Mouse (Mus musculus): ENCODE measurements around the gene Gm853.

Gm853 gene

GRCm38 (mm10) chr4:130173911-130174311 lies 48.3 kb downstream of the Gm853 start:
- no peaks in the 10 kb centered on the region for H3K36me3 ChIP-seq (ENCODE audit: control insufficient read depth, insufficient read depth, low read length, poor library complexity, severe bottlenecking)
- no peak for DNase-seq (ENCODE audit: low read depth, low spot score)
- H3K27me3 ChIP-seq (ENCODE audit: control insufficient read depth, insufficient read depth, low read length, poor library complexity, severe bottlenecking): no peaks in the 10 kb centered on the region

GRCm38 (mm10) chr4:130173060-130173822 lies 49.0 kb downstream of the Gm853 start:
- H3K36me3 ChIP-seq (ENCODE audit: control insufficient read depth, insufficient read depth, low read length, poor library complexity, severe bottlenecking): no peaks in the 10 kb centered on the region
- no peak for DNase-seq (ENCODE audit: low read depth, low spot score)

GRCm38 (mm10) chr4:130171951-130172765 lies 50.0 kb downstream of the Gm853 start:
- no peak for DNase-seq (ENCODE audit: low read depth, low spot score)
- Histone ChIP-seq H3K27me3 (ENCODE audit: control insufficient read depth, insufficient read depth, low read length, poor library complexity, severe bottlenecking) (no peaks in the 10 kb centered on the region), H3K36me3 (ENCODE audit: control insufficient read depth, insufficient read depth, low read length, poor library complexity, severe bottlenecking) (no peaks in the 10 kb centered on the region)

More at GRCm38 (mm10) chr4:130173060-130173822, 49.0 kb downstream of the Gm853 start:
- no peaks in the 10 kb centered on the region for H3K27me3 ChIP-seq (ENCODE audit: control insufficient read depth, insufficient read depth, low read length, poor library complexity, severe bottlenecking)

- no peak for DNase-seq (ENCODE audit: low read depth, low spot score)
- no peaks in the 10 kb centered on the region for H3K27me3 ChIP-seq (ENCODE audit: control insufficient read depth, insufficient read depth, low read length, poor library complexity, severe bottlenecking)
- no peaks in the 10 kb centered on the region for H3K36me3 ChIP-seq (ENCODE audit: control insufficient read depth, insufficient read depth, low read length, poor library complexity, severe bottlenecking)
Observed at GRCm38 (mm10) chr4:130170362-130170761, 51.8 kb downstream of the Gm853 start.

DNA sequence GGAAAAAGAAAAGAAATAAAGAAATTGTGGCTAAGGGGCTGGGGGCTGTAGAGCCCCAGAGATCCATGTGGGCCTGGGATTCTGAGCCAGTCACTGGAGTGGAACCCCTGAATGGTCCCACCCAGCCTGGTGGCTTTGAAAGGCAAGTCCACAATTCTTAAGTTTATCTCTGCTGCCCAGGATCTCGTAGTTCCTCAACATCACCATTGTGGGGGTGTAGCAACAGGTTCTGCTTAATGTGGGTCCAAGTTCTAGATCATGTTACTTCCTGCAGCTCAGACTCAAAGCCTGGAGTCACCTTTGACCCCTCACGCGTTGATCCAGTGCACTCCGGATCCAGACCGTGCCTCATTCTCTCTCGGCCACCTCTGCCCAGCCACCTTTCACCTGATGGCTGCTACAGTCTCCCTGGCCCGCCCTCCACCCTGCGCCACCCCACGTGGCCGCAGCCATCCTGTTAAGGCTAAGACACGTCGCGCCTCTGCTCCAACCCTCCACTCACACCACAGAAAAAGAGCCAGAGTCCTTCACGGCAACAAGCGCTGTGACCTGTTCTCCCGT lies 52.7 kb downstream of the Gm853 start:
- no peaks in the 10 kb centered on the region for H3K27me3 ChIP-seq (ENCODE audit: control insufficient read depth, insufficient read depth, low read length, poor library complexity, severe bottlenecking)
- no peaks in the 10 kb centered on the region for H3K36me3 ChIP-seq (ENCODE audit: control insufficient read depth, insufficient read depth, low read length, poor library complexity, severe bottlenecking)
- DNase-seq (ENCODE audit: low read depth, low spot score): no peak

DNA sequence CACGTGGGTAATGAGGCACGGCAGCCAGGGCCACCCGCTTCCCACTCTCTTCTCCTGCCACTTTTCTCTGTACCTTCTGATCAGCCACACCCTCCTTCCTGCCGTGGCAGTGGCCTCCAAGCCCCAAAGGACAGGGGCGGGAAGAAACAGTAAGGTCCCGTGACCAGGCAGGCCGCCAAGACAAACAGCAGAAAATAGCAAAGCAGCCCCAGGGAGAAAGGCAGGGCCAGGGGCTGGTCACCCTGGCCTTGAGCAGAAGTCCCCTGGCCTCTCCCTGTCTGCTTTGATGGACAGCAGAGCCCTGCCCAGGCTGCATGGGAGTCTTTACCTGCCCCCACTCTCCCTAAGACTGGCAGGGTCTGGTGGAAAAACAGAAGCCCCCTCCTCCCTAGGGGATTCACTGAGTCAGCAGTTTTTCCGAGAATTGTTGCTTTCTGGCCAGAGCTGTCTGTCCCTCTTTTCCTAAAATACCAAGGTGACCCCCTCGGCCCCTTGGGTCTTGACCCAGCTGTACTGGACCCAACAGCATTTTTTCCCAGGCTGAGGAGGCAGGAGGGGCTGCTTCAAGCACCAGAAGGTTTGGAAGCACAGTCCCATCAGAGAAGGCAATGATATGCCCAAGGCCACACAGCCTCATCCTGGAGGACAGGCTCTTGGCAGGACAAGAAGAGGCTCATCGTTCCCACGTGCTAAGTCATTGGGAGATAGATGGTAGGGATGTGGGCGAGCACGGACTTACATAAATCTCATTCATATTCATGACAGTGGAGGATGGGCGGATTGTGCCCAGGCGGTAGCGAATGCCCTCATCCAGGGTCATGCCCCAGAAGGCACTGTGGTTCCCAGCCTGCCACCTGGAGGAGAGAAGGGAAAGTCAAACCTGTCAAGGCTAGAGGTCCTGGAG lies 53.7 kb downstream of the Gm853 start:
- no peaks in the 10 kb centered on the region for H3K27me3 ChIP-seq (ENCODE audit: control insufficient read depth, insufficient read depth, low read length, poor library complexity, severe bottlenecking)
- DNase-seq (ENCODE audit: low read depth, low spot score): no peak
- H3K36me3 ChIP-seq (ENCODE audit: control insufficient read depth, insufficient read depth, low read length, poor library complexity, severe bottlenecking): no peaks in the 10 kb centered on the region

DNA sequence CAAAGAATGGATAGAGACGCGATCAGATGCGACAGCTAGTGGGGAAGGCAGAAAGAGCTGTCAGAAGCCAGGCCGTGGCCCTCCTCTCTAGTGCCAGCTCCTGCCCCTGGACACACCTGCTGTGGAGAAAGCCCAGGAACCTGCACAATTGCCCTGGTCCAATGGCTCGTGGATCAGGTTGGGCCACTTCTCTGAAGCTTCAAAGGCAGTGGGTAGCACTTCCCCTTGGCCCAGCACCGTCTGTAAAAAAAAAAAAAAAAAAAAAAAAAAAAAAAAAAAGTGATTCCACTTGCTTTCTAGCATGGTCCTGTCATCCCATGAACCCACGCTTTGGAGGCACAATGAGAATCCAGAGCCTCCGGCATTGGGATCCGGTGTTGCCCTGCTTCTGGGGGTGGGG lies 54.4 kb downstream of the Gm853 start:
- H3K36me3 ChIP-seq (ENCODE audit: control insufficient read depth, insufficient read depth, low read length, poor library complexity, severe bottlenecking): no peaks in the 10 kb centered on the region
- no peaks in the 10 kb centered on the region for H3K27me3 ChIP-seq (ENCODE audit: control insufficient read depth, insufficient read depth, low read length, poor library complexity, severe bottlenecking)
- no peak for DNase-seq (ENCODE audit: low read depth, low spot score)

DNA sequence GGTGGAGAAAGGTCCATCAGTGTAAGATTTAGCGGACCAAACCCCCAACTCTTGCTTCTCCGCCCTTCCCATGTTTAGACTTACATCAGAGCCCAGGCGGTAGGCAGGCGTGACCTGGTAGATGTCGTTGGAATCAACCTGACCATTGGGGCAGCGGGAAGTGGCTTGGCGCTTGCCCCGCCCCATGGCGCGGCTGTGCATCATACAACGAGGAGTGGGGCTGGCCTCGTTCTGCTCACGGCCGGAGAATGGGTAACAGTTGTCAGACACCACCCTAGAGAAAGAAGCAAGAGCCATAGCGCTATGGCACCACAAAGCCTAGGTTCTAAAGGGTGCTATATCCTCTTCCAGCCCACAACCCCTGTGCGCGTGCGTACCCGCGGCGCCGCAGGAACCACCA lies 54.9 kb downstream of the Gm853 start:
- Histone ChIP-seq H3K36me3 (ENCODE audit: control insufficient read depth, insufficient read depth, low read length, poor library complexity, severe bottlenecking) (no peaks in the 10 kb centered on the region), H3K27me3 (ENCODE audit: control insufficient read depth, insufficient read depth, low read length, poor library complexity, severe bottlenecking) (no peaks in the 10 kb centered on the region)
- no peak for DNase-seq (ENCODE audit: low read depth, low spot score)

- DNase-seq (ENCODE audit: low read depth, low spot score): no peak
- no peaks in the 10 kb centered on the region for H3K27me3 ChIP-seq (ENCODE audit: control insufficient read depth, insufficient read depth, low read length, poor library complexity, severe bottlenecking)
- H3K36me3 ChIP-seq (ENCODE audit: control insufficient read depth, insufficient read depth, low read length, poor library complexity, severe bottlenecking): no peaks in the 10 kb centered on the region
Observed at GRCm38 (mm10) chr4:130166592-130166991, 55.6 kb downstream of the Gm853 start.

DNA sequence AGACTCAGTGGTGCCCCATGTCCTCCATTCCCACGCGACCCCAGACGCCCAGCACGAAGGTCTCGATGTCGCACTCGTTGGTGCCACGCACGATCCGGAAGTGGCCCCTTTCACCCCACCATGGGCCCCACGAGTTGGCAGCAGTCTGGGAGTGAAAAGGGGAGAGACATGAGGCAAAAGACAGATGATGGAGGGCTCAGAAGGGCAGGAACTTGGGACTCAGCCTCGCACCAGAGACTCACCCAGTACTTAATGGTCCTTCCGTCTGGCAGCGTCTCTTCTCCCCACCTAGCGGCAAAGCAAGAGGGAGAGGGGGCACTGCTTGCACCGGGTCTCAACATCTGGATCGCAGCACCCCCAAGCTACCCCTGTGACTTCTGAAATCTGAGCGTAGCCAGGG lies 56.1 kb downstream of the Gm853 start:
- DNase-seq (ENCODE audit: low read depth, low spot score): no peak
- Histone ChIP-seq H3K27me3 (ENCODE audit: control insufficient read depth, insufficient read depth, low read length, poor library complexity, severe bottlenecking) (no peaks in the 10 kb centered on the region), H3K36me3 (ENCODE audit: control insufficient read depth, insufficient read depth, low read length, poor library complexity, severe bottlenecking) (no peaks in the 10 kb centered on the region)

- Histone ChIP-seq H3K36me3 (ENCODE audit: control insufficient read depth, insufficient read depth, low read length, poor library complexity, severe bottlenecking) (no peaks in the 10 kb centered on the region), H3K27me3 (ENCODE audit: control insufficient read depth, insufficient read depth, low read length, poor library complexity, severe bottlenecking) (no peaks in the 10 kb centered on the region)
- no peak for DNase-seq (ENCODE audit: low read depth, low spot score)
Observed at GRCm38 (mm10) chr4:130164121-130164520, 58.1 kb downstream of the Gm853 start.

GRCm38 (mm10) chr4:130163391-130163861 lies 58.8 kb downstream of the Gm853 start:
- DNase-seq (ENCODE audit: low read depth, low spot score): no peak
- H3K36me3 ChIP-seq (ENCODE audit: control insufficient read depth, insufficient read depth, low read length, poor library complexity, severe bottlenecking): no peaks in the 10 kb centered on the region
- H3K27me3 ChIP-seq (ENCODE audit: control insufficient read depth, insufficient read depth, low read length, poor library complexity, severe bottlenecking): no peaks in the 10 kb centered on the region

GRCm38 (mm10) chr4:130161349-130161748 lies 60.9 kb downstream of the Gm853 start:
- Histone ChIP-seq H3K36me3 (ENCODE audit: control insufficient read depth, insufficient read depth, low read length, poor library complexity, severe bottlenecking) (no peaks in the 10 kb centered on the region), H3K27me3 (ENCODE audit: control insufficient read depth, insufficient read depth, low read length, poor library complexity, severe bottlenecking) (no peaks in the 10 kb centered on the region)
- DNase-seq (ENCODE audit: low read depth, low spot score): no peak
